Mouse (Mus musculus) urinary bladder, postnatal 4 days (tissue): ENCODE measurements around the gene Nt5dc3.

Source experiments
- DNase-seq, 2 experiments: peaks; one replicate each; pipeline ENCODE4 v3.0.0; 2021 to 2022; ENCODE audit warnings: low spot score in 2 of 2

Nt5dc3 gene

GRCm38 (mm10) chr10:86778398-86779116 is at the start of gene Nt5dc3:
Gene Nt5dc3 (plus strand): TSS chr10:86779005.
- peak; percentile 95 for DNase-seq

GRCm38 (mm10) chr10:86730823-86731499 is 47.8 kb upstream of the Nt5dc3 start:
- DNase-seq: peak; percentile 64 to 83

- DNase-seq: no peak
Observed at GRCm38 (mm10) chr10:86731500-86731863, 47.3 kb upstream of the Nt5dc3 start.

GRCm38 (mm10) chr10:86735036-86735435 is 43.8 kb upstream of the Nt5dc3 start:
- DNase-seq: no peak

- no peak for DNase-seq
Observed at GRCm38 (mm10) chr10:86742918-86743317, 35.9 kb upstream of the Nt5dc3 start.

- no peak for DNase-seq
Observed at GRCm38 (mm10) chr10:86744306-86744705, 34.5 kb upstream of the Nt5dc3 start.

- no peak for DNase-seq
Observed at GRCm38 (mm10) chr10:86755816-86756502, 22.8 kb upstream of the Nt5dc3 start.

- DNase-seq: no peak
Observed at GRCm38 (mm10) chr10:86757724-86758123, 21.1 kb upstream of the Nt5dc3 start.

GRCm38 (mm10) chr10:86758211-86758610 is 20.6 kb upstream of the Nt5dc3 start:
- no peak for DNase-seq

GRCm38 (mm10) chr10:86761236-86761635 is 17.6 kb upstream of the Nt5dc3 start:
- no peak for DNase-seq

GRCm38 (mm10) chr10:86761722-86762383 is 17.0 kb upstream of the Nt5dc3 start:
- no peak for DNase-seq

GRCm38 (mm10) chr10:86762384-86762730 is 16.4 kb upstream of the Nt5dc3 start:
- DNase-seq: no peak

GRCm38 (mm10) chr10:86763672-86764071 is 15.1 kb upstream of the Nt5dc3 start, which contains the start of gene Gm49358:
Gene Gm49358 (plus strand): TSS chr10:86763972.
- DNase-seq: no peak

GRCm38 (mm10) chr10:86765344-86765966 is 13.3 kb upstream of the Nt5dc3 start:
- no peak for DNase-seq

GRCm38 (mm10) chr10:86769216-86769615 is 9.6 kb upstream of the Nt5dc3 start:
- no peak for DNase-seq

GRCm38 (mm10) chr10:86769797-86770196 is 9.0 kb upstream of the Nt5dc3 start:
- no peak for DNase-seq

- no peak for DNase-seq
Observed at GRCm38 (mm10) chr10:86771701-86772100, 7.1 kb upstream of the Nt5dc3 start.

- no peak for DNase-seq
Observed at GRCm38 (mm10) chr10:86772231-86772631, 6.6 kb upstream of the Nt5dc3 start.

GRCm38 (mm10) chr10:86773360-86773759 is 5.4 kb upstream of the Nt5dc3 start:
- no peak for DNase-seq

- no peak for DNase-seq
Observed at GRCm38 (mm10) chr10:86776281-86776680, 2.5 kb upstream of the Nt5dc3 start.

- DNase-seq: no peak
Observed at GRCm38 (mm10) chr10:86777614-86778319, 1.0 kb upstream of the Nt5dc3 start.
